Mouse (Mus musculus) hindbrain, embryonic 14.5 days (tissue): ENCODE results near the gene Ccdc114. TPM values are rescaled to one million over a fixed set of nuclear protein-coding genes. Genes with fewer than 3 reads are reported as not detected.
A peak's percentile ranks its signal among the peaks of the same experiment; 100 is the strongest.

Source experiments
- ATAC-seq: fragments of 200-750 bp; cut with Nextera tagmentation; 2 replicates; pipeline ENCODE4 v1.8.0; 2017; ENCODE audit warnings: moderate number of reproducible peaks, mild to moderate bottlenecking, moderate TSS enrichment, moderate library complexity; ENCODE audit not compliant: low FRiP score
- DNase-seq: peaks from one replicate; pipeline ENCODE4 v3.0.0-alpha.2; 2015; ENCODE audit warnings: low spot score
- H3K27ac ChIP-seq: fragments of 300-500 bp; sonication (generic); 2 replicates; pipeline ENCODE4 v1.5.1; 2014; ENCODE audit warnings: mild to moderate bottlenecking, moderate library complexity
- H3K27me3 ChIP-seq: fragments of 300-500 bp; sonication (generic); 2 replicates; pipeline ENCODE4 v1.6.1; 2014; ENCODE audit warnings: mild to moderate bottlenecking, low read length, mixed read lengths; ENCODE audit not compliant: control insufficient read depth, insufficient read depth
- H3K36me3 ChIP-seq: fragments of 300-500 bp; sonication (generic); replicated peaks from 2 replicates; pipeline ENCODE4 v1.6.1; 2014; ENCODE audit not compliant: control insufficient read depth, insufficient read depth
- H3K4me1 ChIP-seq: fragments of 300-500 bp; sonication (generic); replicated peaks from 2 replicates; pipeline ENCODE4 v1.6.1; 2014; ENCODE audit warnings: antibody characterized with exemption, low read length, mixed read lengths; ENCODE audit not compliant: control insufficient read depth, insufficient read depth
- H3K4me2 ChIP-seq: fragments of 300-500 bp; sonication (generic); replicated peaks from 2 replicates; pipeline ENCODE4 v1.6.1; 2014; ENCODE audit warnings: mild to moderate bottlenecking, moderate library complexity
- H3K4me3 ChIP-seq: fragments of 300-500 bp; sonication (generic); replicated peaks from 2 replicates; pipeline ENCODE4 v1.5.1; 2014; ENCODE audit warnings: mild to moderate bottlenecking, low read length
- H3K9ac ChIP-seq: fragments of 300-500 bp; sonication (generic); 2 replicates; pipeline ENCODE4 v1.6.1; 2014
- H3K9me3 ChIP-seq: fragments of 300-500 bp; sonication (generic); 2 replicates; pipeline ENCODE4 v1.6.1; 2016; ENCODE audit warnings: low read length; ENCODE audit not compliant: control insufficient read depth
- WGBS: fragments of 180-500 bp; shearing (Covaris S2); extraction: QIAGEN DNeasy Blood & Tissue Kit; methylation state at CpG from one replicate; pipeline ENCODE4 v1.1.7; 2014; 5-methylcytosine and 5-hydroxymethylcytosine counted together
- polyA plus RNA-seq: library from polyadenylated mRNA; unstranded; fragments of >200 nt; fragmentation: Nextera tagmentation; extraction: Ambion mirVana; gene quantifications from 2 replicates; pipeline ENCODE4 v1.2.1, GENCODE M21; 2014

Ccdc114 gene
- polyA plus RNA-seq, 1 experiment from 2014 or later = 6.5 TPM

- ATAC-seq (no peak), DNase-seq (no peak)
- Histone ChIP-seq H3K9me3 (no peaks in the 10 kb centered on the region), H3K36me3 (no peaks in the 10 kb centered on the region), H3K9ac (no peak overlapping the region), H3K4me1 (no peaks in the 10 kb centered on the region), H3K4me3 (no peak overlapping the region), H3K27me3 (no peaks in the 10 kb centered on the region), H3K27ac (no peak overlapping the region), H3K4me2 (no peak overlapping the region)
- WGBS = 82% methylated on average over 4 of the region's 4 CpGs
Observed at GRCm38 (mm10) chr7:45949061-45949460, 25.2 kb downstream of the Ccdc114 start.

GRCm38 (mm10) chr7:45956611-45957010 lies 32.7 kb downstream of the Ccdc114 start:
- WGBS = 77% methylated on average over 4 of the region's 4 CpGs
- no peak for DNase-seq
- Histone ChIP-seq H3K27ac (no peak overlapping the region), H3K9me3 (no peaks in the 10 kb centered on the region), H3K36me3 (no peaks in the 10 kb centered on the region), H3K9ac (no peak overlapping the region), H3K4me2 (no peak overlapping the region), H3K27me3 (no peaks in the 10 kb centered on the region), H3K4me3 (no peak overlapping the region), H3K4me1 (no peaks in the 10 kb centered on the region)
- no peak for ATAC-seq

GRCm38 (mm10) chr7:45971831-45972723 lies 48.2 kb downstream of the Ccdc114 start:
- ATAC-seq = no peak
- no peaks in the 10 kb centered on the region for H3K9me3 ChIP-seq
- H3K36me3 ChIP-seq = no peaks in the 10 kb centered on the region
- no peak overlapping the region for H3K4me2 ChIP-seq
- no peaks in the 10 kb centered on the region for H3K4me1 ChIP-seq
- no peak for DNase-seq
- no peak overlapping the region for H3K27ac ChIP-seq
- 82% methylated on average over 11 of the region's 11 CpGs for WGBS
- no peak overlapping the region for H3K9ac ChIP-seq
- H3K27me3 ChIP-seq = no peaks in the 10 kb centered on the region
- H3K4me3 ChIP-seq = no peak overlapping the region

GRCm38 (mm10) chr7:45973271-45973687 lies 49.4 kb downstream of the Ccdc114 start:
- DNase-seq (peak; percentile 41), ATAC-seq (peak; percentile 87)
- Histone ChIP-seq H3K9ac (no peak overlapping the region), H3K27me3 (no peaks in the 10 kb centered on the region), H3K4me1 (no peaks in the 10 kb centered on the region), H3K4me2 (no peak overlapping the region), H3K36me3 (no peaks in the 10 kb centered on the region), H3K27ac (peak overlapping the region; percentile 48; the same call in 1 of the 2 replicates), H3K4me3 (no peak overlapping the region), H3K9me3 (no peaks in the 10 kb centered on the region)
- 68% methylated on average over 6 of the region's 6 CpGs for WGBS

- Histone ChIP-seq H3K36me3 (no peaks in the 10 kb centered on the region), H3K27me3 (no peaks in the 10 kb centered on the region), H3K27ac (no peak overlapping the region), H3K9me3 (no peaks in the 10 kb centered on the region), H3K4me3 (no peak overlapping the region), H3K4me2 (no peak overlapping the region), H3K4me1 (no peaks in the 10 kb centered on the region), H3K9ac (no peak overlapping the region)
- whole genome bisulfite sequencing = 70% methylated on average over 6 of the region's 6 CpGs
- DNase-seq (no peak), ATAC-seq (no peak)
Observed at GRCm38 (mm10) chr7:45974103-45974502, 50.2 kb downstream of the Ccdc114 start.

GRCm38 (mm10) chr7:45974512-45974911 lies 50.6 kb downstream of the Ccdc114 start:
- H3K27me3 ChIP-seq = no peaks in the 10 kb centered on the region
- no peak overlapping the region for H3K4me3 ChIP-seq
- no peak overlapping the region for H3K27ac ChIP-seq
- H3K9ac ChIP-seq = no peak overlapping the region
- DNase-seq (no peak), ATAC-seq (no peak)
- no peak overlapping the region for H3K4me2 ChIP-seq
- H3K4me1 ChIP-seq = no peaks in the 10 kb centered on the region
- no peaks in the 10 kb centered on the region for H3K9me3 ChIP-seq
- no peaks in the 10 kb centered on the region for H3K36me3 ChIP-seq
- WGBS = 82% methylated on average over 6 of the region's 6 CpGs

- ATAC-seq (no peak), DNase-seq (no peak)
- H3K36me3 ChIP-seq = no peaks in the 10 kb centered on the region
- H3K9ac ChIP-seq = no peak overlapping the region
- WGBS = 86% methylated on average over 5 of the region's 5 CpGs
- H3K4me3 ChIP-seq = no peak overlapping the region
- no peaks in the 10 kb centered on the region for H3K9me3 ChIP-seq
- H3K4me1 ChIP-seq = no peaks in the 10 kb centered on the region
- no peak overlapping the region for H3K4me2 ChIP-seq
- no peaks in the 10 kb centered on the region for H3K27me3 ChIP-seq
- no peak overlapping the region for H3K27ac ChIP-seq
Observed at GRCm38 (mm10) chr7:45981612-45982011, 57.7 kb downstream of the Ccdc114 start.

GRCm38 (mm10) chr7:45986893-45987292 lies 63.0 kb downstream of the Ccdc114 start:
- H3K27ac ChIP-seq = no peak overlapping the region
- ATAC-seq = no peak
- 74% methylated on average over 6 of the region's 6 CpGs for WGBS

GRCm38 (mm10) chr7:45988344-45988743 lies 64.5 kb downstream of the Ccdc114 start:
- H3K4me3 ChIP-seq = no peak overlapping the region
- no peaks in the 10 kb centered on the region for H3K36me3 ChIP-seq
- H3K4me2 ChIP-seq = no peak overlapping the region
- H3K27ac ChIP-seq = no peak overlapping the region
- ATAC-seq (no peak), DNase-seq (no peak)
- H3K27me3 ChIP-seq = no peaks in the 10 kb centered on the region
- H3K9me3 ChIP-seq = no peaks in the 10 kb centered on the region
- H3K9ac ChIP-seq = no peak overlapping the region
- WGBS = 91% methylated on average over 1 of the region's 1 CpGs
- no peaks in the 10 kb centered on the region for H3K4me1 ChIP-seq

More at GRCm38 (mm10) chr7:45986893-45987292, 63.0 kb downstream of the Ccdc114 start:
- H3K36me3 ChIP-seq = no peaks in the 10 kb centered on the region
- no peak overlapping the region for H3K9ac ChIP-seq
- H3K4me3 ChIP-seq = no peak overlapping the region
- H3K9me3 ChIP-seq = no peaks in the 10 kb centered on the region
- H3K27me3 ChIP-seq = no peaks in the 10 kb centered on the region
- no peak for DNase-seq
- H3K4me2 ChIP-seq = no peak overlapping the region
- H3K4me1 ChIP-seq = no peaks in the 10 kb centered on the region
